Mouse (Mus musculus): ENCODE results near the gene Mad2l1bp.

Mad2l1bp gene

GRCm38 (mm10) chr17:46154336-46154735, 983 bp upstream of the Mad2l1bp start:
- no peak for DNase-seq

GRCm38 (mm10) chr17:46143578-46144423, 9.6 kb downstream of the Mad2l1bp start, which contains the start of gene Rsph9:
Gene Rsph9 (minus strand): TSS chr17:46144216.
- peak; percentile 86 for DNase-seq

- no peak for DNase-seq
These were observed 13.5 kb downstream of the Mad2l1bp start for GRCm38 (mm10) chr17:46139872-46140271.

GRCm38 (mm10) chr17:46138563-46139236, 14.7 kb downstream of the Mad2l1bp start:
- DNase-seq: no peak

- DNase-seq: no peak
These were observed 20.5 kb downstream of the Mad2l1bp start for GRCm38 (mm10) chr17:46132862-46133261.

GRCm38 (mm10) chr17:46132058-46132718, 21.2 kb downstream of the Mad2l1bp start:
- peak; percentile 87 for DNase-seq

- DNase-seq: peak; percentile 54
These were observed 23.4 kb downstream of the Mad2l1bp start for GRCm38 (mm10) chr17:46129741-46130498.

- DNase-seq: no peak
These were observed 25.4 kb downstream of the Mad2l1bp start for GRCm38 (mm10) chr17:46127814-46128493.

- DNase-seq: peak; percentile 76
These were observed 26.7 kb downstream of the Mad2l1bp start for GRCm38 (mm10) chr17:46126608-46127007.

GRCm38 (mm10) chr17:46123953-46124700, 29.2 kb downstream of the Mad2l1bp start:
- no peak for DNase-seq

GRCm38 (mm10) chr17:46123285-46123684, 30.1 kb downstream of the Mad2l1bp start:
- no peak for DNase-seq

- no peak for DNase-seq
These were observed 30.6 kb downstream of the Mad2l1bp start for GRCm38 (mm10) chr17:46122791-46123190.

- no peak for DNase-seq
These were observed 33.7 kb downstream of the Mad2l1bp start for GRCm38 (mm10) chr17:46119641-46120040.

- no peak for DNase-seq
These were observed 34.9 kb downstream of the Mad2l1bp start for GRCm38 (mm10) chr17:46118423-46118850.

- DNase-seq: no peak
These were observed 35.5 kb downstream of the Mad2l1bp start for GRCm38 (mm10) chr17:46117623-46118422.

- DNase-seq: no peak
These were observed 36.5 kb downstream of the Mad2l1bp start for GRCm38 (mm10) chr17:46116881-46117280.

- no peak for DNase-seq
These were observed 37.2 kb downstream of the Mad2l1bp start for GRCm38 (mm10) chr17:46116138-46116537.

GRCm38 (mm10) chr17:46115489-46115888, 37.9 kb downstream of the Mad2l1bp start:
- DNase-seq: peak; percentile 58

- DNase-seq: peak; percentile 85
These were observed 42.7 kb downstream of the Mad2l1bp start, which contains the start of gene Mrps18a for GRCm38 (mm10) chr17:46110402-46111289. Gene Mrps18a (plus strand): TSS chr17:46110986.
